Mouse (Mus musculus) spleen, adult 2 months (tissue): ENCODE data around the gene Dnpep.

Experiments
- CTCF ChIP-seq: fragments of 200-500 bp; IDR thresholded peaks from 2 replicates; pipeline ENCODE4 v1.5.1; 2011; ENCODE audit warnings: mild to moderate bottlenecking, inconsistent platforms; ENCODE audit not compliant: insufficient read depth, insufficient read length, insufficient replicate concordance; ENCODE audit errors: extremely low read depth
- POLR2A ChIP-seq: fragments of 200-500 bp; IDR thresholded peaks from 2 replicates; pipeline ENCODE4 v1.6.1; 2011; ENCODE audit warnings: low read depth, low read length, inconsistent platforms

- no peak for TF ChIP-seq POLR2A
- TF ChIP-seq CTCF = no peak
Measured at GRCm38 (mm10) chr1:75336461-75336860, 18.7 kb upstream of the Dnpep start.
